Mouse (Mus musculus) cortical plate, adult 2 months (tissue): ENCODE data around the gene Pcp4l1. TPM values are rescaled to one million over a fixed set of nuclear protein-coding genes. Genes with fewer than 3 reads are reported as not detected.

Source experiments
- H3K27ac ChIP-seq: fragments of 200-500 bp; 2 replicates; pipeline ENCODE4 v1.5.1; 2012; ENCODE audit warnings: low read length, control low read depth, inconsistent platforms; ENCODE audit not compliant: insufficient read depth
- H3K4me1 ChIP-seq: fragments of 200-500 bp; 2 replicates; pipeline ENCODE4 v1.6.1; 2011; ENCODE audit warnings: low read length; ENCODE audit not compliant: control insufficient read depth, insufficient read depth
- H3K4me3 ChIP-seq: fragments of 200-500 bp; 2 replicates; pipeline ENCODE4 v1.5.1; 2011; ENCODE audit warnings: mild to moderate bottlenecking, low read length, control low read depth; ENCODE audit not compliant: insufficient read depth
- CTCF ChIP-seq: fragments of 200-500 bp; IDR thresholded peaks from 2 replicates; pipeline ENCODE4 v1.5.1; 2011; ENCODE audit warnings: mild to moderate bottlenecking, control low read depth, low read length; ENCODE audit not compliant: insufficient read depth; ENCODE audit errors: extremely low read depth
- POLR2A ChIP-seq: fragments of 200-500 bp; IDR thresholded peaks from 2 replicates; pipeline ENCODE4 v1.6.1; 2011; ENCODE audit warnings: mild to moderate bottlenecking, low read length, control low read depth; ENCODE audit not compliant: insufficient read depth; ENCODE audit errors: extremely low read depth
- polyA plus RNA-seq: library from polyadenylated mRNA; depleted of rRNA; stranded (reverse); fragments of >200 nt; gene quantifications from 2 replicates; pipeline ENCODE4 v1.2.3, GENCODE M21; 2012

Gene Pcp4l1
- polyA plus RNA-seq, 1 experiment = 168 TPM

DNA sequence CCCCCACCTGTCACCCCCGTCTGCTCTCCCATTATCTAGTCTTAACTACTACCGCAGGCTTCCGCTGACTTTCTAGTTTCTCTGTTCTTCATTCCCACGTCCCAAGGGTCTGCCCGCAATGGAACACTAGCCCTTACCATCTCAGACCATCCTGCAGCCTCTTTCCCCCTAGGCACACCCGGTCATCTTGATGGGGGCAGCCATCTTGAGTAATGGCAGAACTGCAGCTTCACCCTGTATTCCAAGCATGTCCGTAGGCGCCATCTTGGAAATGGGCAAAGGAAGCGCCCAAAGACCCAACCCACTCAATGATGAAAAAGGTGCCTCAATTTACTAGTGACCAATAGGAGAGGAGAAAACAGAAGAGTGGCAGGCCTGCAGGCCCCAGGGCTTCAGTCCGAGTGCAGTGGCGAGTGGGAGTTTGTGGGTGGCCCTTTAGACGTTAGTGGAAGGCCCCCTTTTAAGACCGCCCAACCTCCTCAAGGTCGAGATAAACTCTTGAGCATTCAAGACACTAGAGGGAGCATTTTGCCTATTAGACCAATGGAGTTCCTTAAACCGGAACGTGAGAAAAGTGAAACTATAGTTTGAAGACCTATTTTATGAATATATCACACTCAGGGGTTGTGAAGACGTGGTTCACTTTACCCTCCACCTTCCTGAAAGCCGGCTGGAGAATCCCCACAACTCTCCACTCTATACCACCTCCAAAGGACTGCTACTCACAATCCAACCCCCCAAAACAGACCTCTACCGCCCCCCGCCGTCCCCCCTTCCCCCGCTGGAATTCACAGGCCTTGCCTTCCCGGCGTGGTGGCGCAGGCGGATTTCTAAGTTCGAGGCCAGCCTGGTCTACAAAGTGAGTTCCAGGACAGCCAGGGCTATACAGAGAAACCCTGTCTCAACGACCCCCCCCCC is 26.4 kb upstream of the Pcp4l1 start, which contains the start of gene Tomm40l:
Gene Tomm40l (minus strand): TSS at position 277 of the 918 bp plus-strand sequence.
- peak within 1 kb of the TSS; percentile 46 for H3K4me3 ChIP-seq
- H3K4me1 ChIP-seq = no peaks in the 10 kb centered on the region
- H3K27ac ChIP-seq = no peak within 1 kb of the TSS
- TF ChIP-seq POLR2A (peak; percentile 74), CTCF (peak; percentile 38; the same call in 1 of the 2 replicates)

DNA sequence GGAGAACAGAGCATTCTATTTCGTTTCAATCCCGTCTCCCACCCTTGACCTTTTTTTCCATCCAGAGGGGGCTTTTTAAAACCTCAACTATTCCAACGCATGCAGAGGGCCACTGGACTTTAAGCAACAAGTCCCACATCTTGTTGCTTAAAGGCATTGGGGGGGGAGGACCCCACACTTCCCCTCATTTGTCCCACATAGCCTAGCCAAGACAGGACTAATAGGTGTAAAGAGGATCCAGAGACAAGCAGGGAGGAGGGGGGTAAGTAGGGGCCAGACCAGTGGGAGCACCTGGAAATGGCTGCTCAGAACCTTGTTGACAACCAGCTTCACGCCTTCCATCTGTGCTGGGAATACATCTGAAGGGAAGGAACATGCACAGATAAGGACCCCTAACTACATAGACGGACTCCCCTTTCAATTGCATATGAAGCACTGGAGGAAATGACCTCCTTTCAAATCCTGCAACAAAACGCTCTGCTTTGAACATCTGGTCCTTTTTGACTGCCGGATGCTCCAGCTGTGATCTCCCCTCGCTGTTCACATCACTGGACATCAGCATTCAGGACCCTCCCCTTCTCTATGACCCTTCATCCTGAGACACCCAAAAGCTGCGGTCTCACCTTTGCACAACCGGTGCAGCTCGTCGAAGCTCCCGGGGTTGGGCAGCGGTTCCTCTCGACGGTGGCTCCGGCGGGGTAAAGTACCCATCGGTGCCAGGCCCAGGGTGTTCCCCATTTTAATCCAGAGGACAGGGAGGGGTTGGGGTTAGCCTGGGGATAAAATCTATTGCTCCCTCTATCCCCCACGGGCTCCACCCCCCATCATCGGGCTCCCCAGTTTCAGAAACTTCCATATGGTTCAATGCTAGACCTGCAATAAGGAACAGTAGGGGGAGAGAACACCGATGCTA is 25.5 kb upstream of the Pcp4l1 start:
- Histone ChIP-seq H3K4me1 (no peaks in the 10 kb centered on the region), H3K4me3 (peak overlapping the region; percentile 46), H3K27ac (no peak overlapping the region)
- TF ChIP-seq CTCF (no peak), POLR2A (no peak)

DNA sequence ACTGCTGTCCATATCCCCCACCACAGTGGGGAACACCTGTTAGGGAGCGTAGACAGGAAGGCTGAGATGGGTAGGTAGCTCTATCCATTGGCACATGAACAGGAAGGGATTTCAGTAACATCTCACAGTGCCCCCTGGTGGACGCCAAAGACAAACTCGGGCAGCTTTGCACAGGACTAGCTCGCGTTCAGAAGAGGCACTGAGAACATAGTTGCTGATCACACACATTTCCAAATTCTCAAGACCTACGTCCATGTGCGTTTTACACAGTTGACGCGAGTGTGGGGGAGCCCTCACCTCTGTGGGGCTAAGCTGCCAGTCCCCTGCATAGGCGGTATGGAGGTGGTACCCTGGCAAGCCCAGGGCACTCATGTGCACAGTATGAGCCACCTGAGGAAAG is 24.8 kb upstream of the Pcp4l1 start:
- H3K27ac ChIP-seq = no peak overlapping the region

DNA sequence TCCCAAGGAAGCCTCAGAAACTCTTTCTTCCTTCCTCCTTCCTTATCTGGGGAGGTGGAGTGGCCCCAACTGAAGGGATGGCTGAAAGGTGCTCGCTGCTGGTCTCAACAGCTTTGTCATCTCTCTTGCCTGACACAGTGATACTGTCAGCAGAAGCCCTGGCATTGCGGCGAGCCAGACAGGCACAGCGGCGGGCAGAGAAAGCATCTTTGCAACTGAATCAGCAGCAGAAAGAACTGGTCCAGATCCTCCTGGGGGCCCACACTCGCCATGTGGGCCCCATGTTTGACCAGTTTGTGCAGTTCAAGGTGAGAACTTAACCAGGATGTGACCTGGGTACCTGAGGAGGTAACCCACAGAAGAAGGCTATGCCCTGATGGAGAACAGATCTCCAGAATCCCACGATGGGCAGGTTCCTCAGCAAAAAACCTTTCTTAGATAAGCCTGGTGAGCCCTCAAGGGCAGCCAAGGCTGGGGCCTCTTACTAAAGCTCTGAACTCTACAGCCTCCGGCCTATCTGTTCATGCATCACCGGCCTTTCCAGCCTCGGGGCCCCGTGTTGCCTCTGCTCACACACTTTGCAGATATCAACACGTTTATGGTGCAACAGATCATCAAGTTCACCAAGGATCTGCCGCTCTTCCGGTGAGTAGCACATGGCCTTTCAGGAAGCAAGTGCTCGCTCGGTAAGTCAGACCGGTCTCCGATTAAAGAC is 20.3 kb upstream of the Pcp4l1 start:
- Histone ChIP-seq H3K4me3 (no peak overlapping the region), H3K27ac (no peak overlapping the region), H3K4me1 (no peaks in the 10 kb centered on the region)
- TF ChIP-seq POLR2A = no peak
- TF ChIP-seq CTCF = no peak

More for the DNA sequence above, 24.8 kb upstream of the Pcp4l1 start:
- Histone ChIP-seq H3K4me1 (no peaks in the 10 kb centered on the region), H3K4me3 (peak overlapping the region; percentile 46; the same call in 1 of the 2 replicates)
- peak; percentile 95 for TF ChIP-seq CTCF
- 0 out of 2 replicates have a peak, but pooled peaks have one; percentile 14 for TF ChIP-seq POLR2A

DNA sequence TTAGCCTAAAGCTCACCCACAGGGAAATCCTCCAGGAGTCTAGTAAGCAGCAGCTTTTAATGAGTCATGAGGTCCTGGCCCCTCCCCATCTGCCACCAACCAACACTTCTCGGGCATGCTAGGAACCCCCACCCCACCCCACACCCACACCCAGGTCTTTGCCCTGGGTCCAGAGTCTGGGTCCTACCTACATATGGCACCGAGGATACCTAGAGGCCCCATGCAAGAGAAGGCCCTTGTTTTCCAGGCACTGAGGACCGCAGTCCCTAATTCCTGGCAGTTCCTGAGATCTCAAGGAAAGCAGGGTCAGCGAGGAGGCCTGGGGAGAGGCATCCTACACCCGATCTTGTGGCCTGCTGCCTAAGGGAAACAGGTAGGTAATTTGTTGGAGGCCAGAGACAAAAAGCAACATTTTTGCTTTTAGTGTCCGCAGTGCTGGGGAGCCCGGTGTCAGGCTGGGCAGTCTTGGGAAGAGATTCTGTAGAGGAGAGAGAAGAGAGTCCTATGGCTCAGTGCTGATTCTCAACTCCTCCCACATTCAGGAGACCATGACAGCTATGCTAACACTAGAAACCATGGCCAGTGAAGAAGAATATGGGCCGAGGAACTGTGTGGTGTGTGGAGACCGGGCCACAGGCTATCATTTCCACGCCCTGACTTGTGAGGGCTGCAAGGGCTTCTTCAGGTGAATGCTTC is 17.9 kb upstream of the Pcp4l1 start, which contains the start of gene Nr1i3:
Gene Nr1i3 (plus strand): TSS at position 170 of the 696 bp plus-strand sequence.
- TF ChIP-seq CTCF = no peak
- no peak for TF ChIP-seq POLR2A

DNA sequence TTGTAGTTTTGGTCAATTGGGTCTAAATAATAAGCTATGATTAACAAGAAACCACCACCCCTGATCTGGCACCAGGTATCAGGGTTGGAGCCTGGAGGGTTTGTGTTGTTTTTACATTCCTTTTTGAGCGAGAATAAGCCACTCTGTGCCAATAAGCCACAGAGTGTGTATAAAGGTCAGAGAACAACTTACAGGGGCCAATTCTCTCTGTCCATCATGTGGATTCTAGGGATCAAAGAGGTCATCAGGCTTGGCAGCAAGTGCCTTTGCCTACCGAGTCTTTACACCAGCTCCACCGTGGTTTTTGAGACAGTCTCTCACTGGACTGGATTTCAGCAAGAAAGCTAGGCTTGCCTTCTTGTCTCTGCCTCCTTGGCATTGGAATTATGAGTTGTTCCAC is 16.8 kb upstream of the Pcp4l1 start:
- Histone ChIP-seq H3K27ac (no peak overlapping the region), H3K4me1 (no peaks in the 10 kb centered on the region), H3K4me3 (no peak overlapping the region)
- no peak for TF ChIP-seq POLR2A
- no peak for TF ChIP-seq CTCF

More for the DNA sequence above, 17.9 kb upstream of the Pcp4l1 start, which contains the start of gene Nr1i3:
- Histone ChIP-seq H3K4me1 (no peaks in the 10 kb centered on the region), H3K27ac (no peak within 1 kb of the TSS), H3K4me3 (no peak within 1 kb of the TSS)

DNA sequence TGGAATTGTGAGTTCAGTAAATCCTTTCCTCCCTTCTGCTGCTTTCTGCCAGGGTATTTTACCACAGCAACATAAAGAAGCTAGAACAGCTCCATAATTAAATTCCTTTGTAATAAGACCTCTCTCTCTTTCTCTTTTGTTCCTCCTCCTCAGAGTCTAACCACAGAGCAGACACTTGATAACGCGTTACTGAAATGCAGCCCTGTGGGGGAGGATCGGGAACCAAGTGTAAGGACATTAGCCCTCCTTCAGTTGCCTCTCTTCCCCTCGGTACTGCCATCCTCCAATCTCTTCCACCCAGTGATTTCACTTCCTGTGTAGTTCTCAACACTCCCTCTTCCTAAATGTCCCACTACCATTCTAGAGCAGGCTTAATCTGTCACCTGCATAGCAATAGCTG is 13.3 kb upstream of the Pcp4l1 start:
- Histone ChIP-seq H3K4me3 (no peak overlapping the region), H3K27ac (no peak overlapping the region), H3K4me1 (no peaks in the 10 kb centered on the region)
- no peak for TF ChIP-seq CTCF
- no peak for TF ChIP-seq POLR2A

DNA sequence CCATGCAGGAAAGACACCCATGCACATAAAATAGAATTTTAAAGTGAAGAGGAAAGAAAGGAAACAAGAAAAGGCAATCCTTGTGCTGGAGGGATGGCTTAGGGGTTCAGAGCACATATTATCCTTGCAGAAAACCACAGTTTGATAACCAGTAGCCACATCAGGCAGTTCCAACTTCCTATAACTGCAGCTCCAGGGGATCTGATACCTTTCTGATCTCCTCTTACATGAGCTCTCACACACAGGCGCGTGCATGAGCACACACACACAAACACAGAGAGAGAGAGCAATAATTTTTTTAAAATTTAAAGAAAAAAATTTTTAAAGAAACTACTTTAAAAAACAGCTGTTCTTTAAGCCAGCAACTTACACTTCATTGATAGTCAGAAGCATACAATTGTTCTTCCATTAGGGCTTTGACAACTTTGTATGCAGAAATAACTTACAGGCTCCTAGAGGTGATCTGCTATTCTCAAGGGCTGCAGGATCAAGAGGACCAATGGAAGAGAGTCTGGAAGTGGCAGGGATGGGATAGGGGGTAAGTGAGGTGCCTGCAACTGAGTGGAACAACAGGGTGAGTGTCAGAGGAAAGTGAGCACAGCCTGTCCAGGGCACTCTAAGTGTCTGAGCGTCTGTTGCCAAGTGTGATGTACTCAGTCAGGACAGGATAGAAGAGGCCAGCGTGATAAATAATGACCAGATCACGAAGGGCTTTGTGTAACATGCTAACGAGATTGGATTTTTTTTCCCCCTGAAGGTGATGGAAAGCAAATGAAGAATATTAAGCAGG is 9.8 kb upstream of the Pcp4l1 start:
- no peak overlapping the region for H3K27ac ChIP-seq
- H3K4me3 ChIP-seq = no peak overlapping the region

More for the DNA sequence above, 9.8 kb upstream of the Pcp4l1 start:
- no peaks in the 10 kb centered on the region for H3K4me1 ChIP-seq
- TF ChIP-seq POLR2A (no peak), CTCF (no peak)
